Comparison of ENCODE assay signal across 7 mouse cellular contexts in genomic region chr10:64089680-64090460, GRCm38 (mm10). TPM values are rescaled to one million over a fixed set of nuclear protein-coding genes. Genes with fewer than 3 reads are reported as not detected.
DNase-seq lines count a peak whose midpoint lies in the region; ATAC-seq lines count a peak whose summit lies in the region.

Gene Lrrtm3 (minus strand): TSS chr10:64090277.

- peaks cover 8% of the 10 kb centered on the region; the same call in 1 of the 2 replicates for H3K4me1 ChIP-seq in embryonic facial prominence, embryonic 12.5 days
- H3K4me1 ChIP-seq in heart, embryonic 14.5 days (ENCODE audit: control insufficient read depth in 2 of 2, insufficient read depth in 2 of 2, low read length in 2 of 2) = peaks cover 8 to 29% of the 10 kb centered on the region in 2 experiments
- peaks cover 22% of the 10 kb centered on the region; the same call in 1 of the 2 replicates for H3K4me1 ChIP-seq in neural tube, embryonic 12.5 days

- H3K4me2 ChIP-seq in embryonic facial prominence, embryonic 12.5 days (replicated peaks) = peak within 1 kb of the TSS; percentile 57
- peak within 1 kb of the TSS; percentile 64 for H3K4me2 ChIP-seq in heart, embryonic 14.5 days (ENCODE audit: low read length)
- H3K4me2 ChIP-seq in neural tube, embryonic 12.5 days (replicated peaks) = peak within 1 kb of the TSS; percentile 81

- H3K27ac ChIP-seq in embryonic facial prominence, embryonic 12.5 days = no peak within 1 kb of the TSS
- H3K27ac ChIP-seq in heart, embryonic 14.5 days (replicated peaks in 1 of 2; ENCODE audit: control insufficient read depth in 1 of 2, insufficient read depth in 1 of 2, low read depth in 2 of 2, low read length in 2 of 2) = no peak within 1 kb of the TSS
- H3K27ac ChIP-seq in neural tube, embryonic 12.5 days = no peak within 1 kb of the TSS

- H3K9ac ChIP-seq in embryonic facial prominence, embryonic 12.5 days = no peak within 1 kb of the TSS
- peak within 1 kb of the TSS; percentile 27 for H3K9ac ChIP-seq in heart, embryonic 14.5 days (ENCODE audit: low read length)
- H3K9ac ChIP-seq in neural tube, embryonic 12.5 days = peak within 1 kb of the TSS; percentile 9; the same call in 1 of the 2 replicates

- peak; percentile 91 for ATAC-seq in embryonic facial prominence, embryonic 12.5 days (ENCODE audit: insufficient number of reproducible peaks, insufficient read depth, low FRiP score, low TSS enrichment)
- ATAC-seq in heart, embryonic 14.5 days (ENCODE audit: insufficient number of reproducible peaks, insufficient read depth, low FRiP score, low read depth) = peak; percentile 56; the same call in 1 of the 2 replicates
- ATAC-seq in neural tube, embryonic 12.5 days (ENCODE audit: low FRiP score, low read depth) = peak; percentile 92
- no peak for ATAC-seq in granulocyte monocyte progenitor cell, adult 5-6 weeks (replicated peaks; ENCODE audit: poor library complexity, severe bottlenecking)

- WGBS in embryonic facial prominence, embryonic 12.5 days = under 1% methylated on average over 22 of the region's 22 CpGs
- 4% methylated on average over 22 of the region's 22 CpGs for WGBS in heart, embryonic 14.5 days
- under 1% methylated on average over 22 of the region's 22 CpGs for WGBS in neural tube, embryonic 12.5 days

- H3K4me3 ChIP-seq in embryonic facial prominence, embryonic 12.5 days = peak within 1 kb of the TSS; percentile 30
- peak within 1 kb of the TSS; percentile 25 to 42 for H3K4me3 ChIP-seq in heart, embryonic 14.5 days (ENCODE audit: control insufficient read depth in 1 of 2, insufficient read depth in 1 of 2, low read depth in 1 of 2, low read length in 2 of 2)
- peak within 1 kb of the TSS; percentile 43 for H3K4me3 ChIP-seq in neural tube, embryonic 12.5 days

- H3K27me3 ChIP-seq in embryonic facial prominence, embryonic 12.5 days = peaks cover 23% of the 10 kb centered on the region
- peaks cover 12% of the 10 kb centered on the region for H3K27me3 ChIP-seq in heart, embryonic 14.5 days (ENCODE audit: control insufficient read depth, insufficient read depth, low read length)
- peaks cover 8% of the 10 kb centered on the region for H3K27me3 ChIP-seq in neural tube, embryonic 12.5 days (replicated peaks)

- DNase-seq in c-Kit-positive CD71-negative TER-119-negative erythroid progenitor cells, embryonic 14.5 days (ENCODE audit: low read depth) = peak; percentile 3
- DNase-seq in kidney, postnatal 10 days = peak; percentile 64
- DNase-seq in liver = peak; percentile 37

- H3K9me3 ChIP-seq in embryonic facial prominence, embryonic 12.5 days = no peaks in the 10 kb centered on the region
- no peaks in the 10 kb centered on the region for H3K9me3 ChIP-seq in heart, embryonic 14.5 days (ENCODE audit: control insufficient read depth, low read length)
- no peaks in the 10 kb centered on the region for H3K9me3 ChIP-seq in neural tube, embryonic 12.5 days

- no peaks in the 10 kb centered on the region for H3K36me3 ChIP-seq in embryonic facial prominence, embryonic 12.5 days
- no peaks in the 10 kb centered on the region for H3K36me3 ChIP-seq in heart, embryonic 14.5 days (ENCODE audit: control insufficient read depth, insufficient read depth, low read length)
- H3K36me3 ChIP-seq in neural tube, embryonic 12.5 days = no peaks in the 10 kb centered on the region

RNA-seq across cellular contexts. Expression of gene Lrrtm3, which starts in this region (rescaled TPM):
- polyA plus RNA-seq in embryonic facial prominence, embryonic 12.5 days (2016; fragmentation: Nextera tagmentation; extraction: Ambion mirVana) = 3.0 and 3.3 TPM in 2 replicates
- 0.99 and 2.5 TPM in 2 replicates for polyA plus RNA-seq in heart, embryonic 14.5 days (2014; fragmentation: Nextera tagmentation; extraction: Ambion mirVana)
- polyA plus RNA-seq in neural tube, embryonic 12.5 days (2016; fragmentation: Nextera tagmentation; extraction: Ambion mirVana) = 12.2 and 12.8 TPM in 2 replicates
- not detected in 2 replicates for total RNA-seq in granulocyte monocyte progenitor cell, adult 5-6 weeks (2014; fragmentation: Nextera tagmentation)
- total RNA-seq in granulocyte monocyte progenitor cell, adult 5-6 weeks (2017) = not detected in 2 replicates

Comparison
In these comparisons a context has a peak if more than half of its experiments do, and no peak if none do; other contexts are left out.
1. DNase-seq: peak in every context shown above with its lines; median percentile 64 in kidney, postnatal 10 days; 37 in liver; 3 in c-Kit-positive CD71-negative TER-119-negative erythroid progenitor cells, embryonic 14.5 days.